Mouse (Mus musculus): ENCODE results near the gene Gm12830. TPM values are rescaled to one million over a fixed set of nuclear protein-coding genes. Genes with fewer than 3 reads are reported as not detected.

Gm12830 gene
- not detected in 2 replicates for polyA plus RNA-seq (2015; fragmentation: Nextera tagmentation; extraction: Ambion mirVana)

DNA sequence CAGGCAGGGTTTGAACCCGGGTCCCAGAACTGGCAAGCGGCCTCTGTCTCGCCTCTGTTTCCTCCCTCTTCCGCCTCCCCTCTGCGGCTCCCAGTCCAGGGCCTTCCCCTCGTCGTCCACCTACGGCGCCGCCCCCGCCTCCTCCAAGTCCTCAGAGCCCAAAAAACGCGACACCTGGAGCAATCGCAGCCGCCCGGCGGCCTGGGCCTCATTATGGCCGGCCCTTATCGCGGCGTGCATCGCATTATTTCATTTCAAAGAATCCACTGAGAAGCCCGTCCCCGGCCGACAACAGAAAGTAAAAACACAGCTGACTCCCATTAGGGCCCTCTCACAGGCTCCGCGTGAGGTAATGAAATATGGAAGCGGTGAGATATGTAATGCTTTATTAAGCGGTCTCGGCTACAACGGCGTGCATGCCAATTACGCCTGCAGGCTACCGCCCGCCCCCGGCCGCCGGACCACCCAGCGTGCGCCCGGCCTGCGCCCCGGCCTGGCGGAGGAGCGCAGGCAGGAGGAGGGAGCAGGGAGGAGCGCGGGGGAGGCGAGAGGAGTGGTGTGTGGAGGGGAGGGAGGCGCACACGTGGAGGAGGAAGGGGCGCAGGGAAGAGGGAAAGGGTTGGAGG, at the start of gene Gm12830:
TSS of gene Gm12830 (plus strand) at position 156 of the 626 bp plus-strand sequence.
- WGBS = under 1% methylated on average over 51 of the region's 51 CpGs
- peak within 1 kb of the TSS; percentile 59 for H3K9ac ChIP-seq

DNA sequence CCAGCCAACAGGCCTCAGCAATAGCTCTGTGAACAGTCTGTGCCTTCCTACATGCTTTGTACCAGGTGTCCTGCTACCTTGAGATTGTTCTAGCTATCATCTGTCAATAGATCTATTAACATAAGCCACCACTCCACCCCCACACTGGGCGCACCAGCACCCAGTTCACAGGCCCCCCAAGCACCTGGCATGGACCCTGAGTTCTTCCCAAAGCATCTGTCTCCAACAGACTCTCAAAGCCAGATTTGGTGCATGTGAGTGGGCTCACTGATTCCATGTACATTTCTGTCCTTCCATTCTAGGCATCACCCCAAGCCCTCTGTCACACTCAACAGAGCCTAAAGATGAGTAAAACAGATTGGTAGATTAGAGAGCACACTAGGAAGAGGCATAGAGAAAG, 48.2 kb upstream of the Gm12830 start:
- no peak overlapping the region for H3K27ac ChIP-seq
- no peak for ATAC-seq
- WGBS = 93% methylated on average over 1 of the region's 1 CpGs
- no peaks in the 10 kb centered on the region for H3K4me1 ChIP-seq
- no peaks in the 10 kb centered on the region for H3K27me3 ChIP-seq
- no peaks in the 10 kb centered on the region for H3K36me3 ChIP-seq (ENCODE audit: poor library complexity, severe bottlenecking)
- H3K9ac ChIP-seq = no peak overlapping the region
- no peak overlapping the region for H3K4me3 ChIP-seq
- no peak overlapping the region for H3K4me2 ChIP-seq
- no peaks in the 10 kb centered on the region for H3K9me3 ChIP-seq (replicated peaks)

More for the DNA sequence above, at the start of gene Gm12830:
- peak; percentile 70 for ATAC-seq
- Histone ChIP-seq H3K4me1 (peaks cover 28% of the 10 kb centered on the region), H3K27ac (peak within 1 kb of the TSS; percentile 32; the same call in 1 of the 2 replicates), H3K4me2 (peak within 1 kb of the TSS; percentile 65), H3K4me3 (peak within 1 kb of the TSS; percentile 44), H3K36me3 (ENCODE audit: poor library complexity, severe bottlenecking) (no peaks in the 10 kb centered on the region), H3K9me3 (replicated peaks) (no peaks in the 10 kb centered on the region), H3K27me3 (peaks cover 80% of the 10 kb centered on the region)

DNA sequence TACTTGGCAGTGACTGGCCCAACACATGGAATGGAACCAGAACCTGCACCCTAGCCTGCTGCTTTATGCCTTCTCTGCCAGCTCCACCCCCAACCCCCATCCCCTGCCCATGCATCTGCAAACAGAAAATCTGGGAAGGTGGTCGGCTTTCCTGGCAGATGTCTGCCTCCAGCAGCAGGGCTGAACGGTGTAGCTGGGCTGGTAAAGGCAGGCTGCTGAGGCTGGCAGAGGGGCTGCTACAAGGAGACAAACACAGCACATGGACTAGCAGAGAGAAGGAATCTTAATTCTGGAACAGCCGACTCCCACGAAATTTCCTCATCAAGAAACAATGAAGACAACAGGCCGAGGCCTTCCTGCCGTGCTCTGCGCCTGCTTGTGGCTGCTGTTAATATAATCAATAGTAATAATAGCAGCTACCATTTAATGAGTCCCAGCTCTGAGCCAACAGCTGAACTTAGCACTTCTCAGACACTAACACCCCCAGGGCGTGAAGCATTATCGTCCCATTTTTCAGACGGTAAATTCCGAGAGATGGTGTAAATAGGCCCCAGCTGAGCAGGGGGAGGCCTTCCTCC, 43.8 kb upstream of the Gm12830 start:
- Histone ChIP-seq H3K4me1 (no peaks in the 10 kb centered on the region), H3K9me3 (replicated peaks) (no peaks in the 10 kb centered on the region), H3K4me3 (no peak overlapping the region), H3K9ac (no peak overlapping the region), H3K4me2 (no peak overlapping the region), H3K27me3 (peaks cover 18% of the 10 kb centered on the region), H3K27ac (no peak overlapping the region), H3K36me3 (ENCODE audit: poor library complexity, severe bottlenecking) (no peaks in the 10 kb centered on the region)
- 58% methylated on average over 11 of the region's 11 CpGs for WGBS
- no peak; the same call in 1 of the 2 replicates for ATAC-seq

DNA sequence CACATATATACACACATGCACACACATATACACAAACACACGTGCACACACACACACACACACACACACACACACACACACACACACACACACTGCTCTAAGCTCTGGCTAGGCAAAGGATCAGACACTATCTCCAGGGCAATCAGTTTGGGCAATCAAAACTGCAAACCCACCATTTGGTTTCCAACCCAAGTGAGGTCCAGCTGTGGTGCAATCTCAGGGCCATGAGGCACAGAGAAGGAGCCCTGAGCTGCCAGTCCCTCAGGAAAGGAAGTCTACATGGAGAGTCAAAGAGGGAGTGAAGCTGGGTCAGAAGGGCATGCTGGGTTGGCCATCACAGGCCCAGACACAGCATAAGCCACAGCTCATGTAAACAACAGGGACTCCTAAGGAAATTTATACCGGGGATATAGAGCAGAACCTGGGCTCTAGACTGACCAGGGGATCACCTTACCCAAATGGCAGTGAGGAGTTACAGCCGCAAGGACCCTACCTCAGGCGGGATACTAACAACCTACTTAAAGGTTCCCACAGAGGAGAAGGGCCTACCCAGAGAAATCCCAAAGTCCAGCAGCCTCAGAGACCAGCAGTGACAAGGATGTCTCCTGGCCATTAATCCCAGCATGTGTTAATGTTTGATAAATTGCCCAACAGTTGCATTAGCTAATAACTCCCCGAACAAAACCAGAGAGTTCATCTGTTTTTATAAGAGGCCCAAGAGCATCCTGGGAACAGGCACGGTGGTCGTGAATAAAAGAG, 42.6 kb upstream of the Gm12830 start:
- no peaks in the 10 kb centered on the region for H3K4me1 ChIP-seq
- H3K4me2 ChIP-seq = no peak overlapping the region
- H3K27me3 ChIP-seq = peaks cover 28% of the 10 kb centered on the region
- no peak for ATAC-seq
- no peak overlapping the region for H3K9ac ChIP-seq
- H3K36me3 ChIP-seq (ENCODE audit: poor library complexity, severe bottlenecking) = no peaks in the 10 kb centered on the region
- H3K27ac ChIP-seq = no peak overlapping the region
- no peaks in the 10 kb centered on the region for H3K9me3 ChIP-seq (replicated peaks)
- WGBS = 62% methylated on average over 7 of the region's 7 CpGs
- no peak overlapping the region for H3K4me3 ChIP-seq

DNA sequence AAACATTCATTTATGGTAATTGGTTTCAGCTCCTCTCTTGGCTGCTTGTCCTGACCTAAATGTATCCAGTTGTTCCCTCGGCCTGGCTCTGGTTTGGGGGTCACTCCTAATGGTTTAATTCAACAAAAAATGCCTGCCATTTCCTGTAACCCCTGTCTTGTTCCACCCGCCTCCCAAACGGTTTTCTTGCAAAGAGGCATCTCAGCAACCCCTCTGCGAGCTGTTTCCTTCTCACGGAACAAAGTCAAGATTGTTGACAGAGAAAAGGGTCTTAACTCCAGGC, 42.1 kb upstream of the Gm12830 start:
- peaks cover 34% of the 10 kb centered on the region for H3K27me3 ChIP-seq
- ATAC-seq = no peak
- no peaks in the 10 kb centered on the region for H3K4me1 ChIP-seq
- H3K4me3 ChIP-seq = no peak overlapping the region
- H3K27ac ChIP-seq = no peak overlapping the region
- H3K9me3 ChIP-seq (replicated peaks) = no peaks in the 10 kb centered on the region
- WGBS = 22% methylated on average over 5 of the region's 5 CpGs
- H3K36me3 ChIP-seq (ENCODE audit: poor library complexity, severe bottlenecking) = no peaks in the 10 kb centered on the region
- no peak overlapping the region for H3K4me2 ChIP-seq
- no peak overlapping the region for H3K9ac ChIP-seq

DNA sequence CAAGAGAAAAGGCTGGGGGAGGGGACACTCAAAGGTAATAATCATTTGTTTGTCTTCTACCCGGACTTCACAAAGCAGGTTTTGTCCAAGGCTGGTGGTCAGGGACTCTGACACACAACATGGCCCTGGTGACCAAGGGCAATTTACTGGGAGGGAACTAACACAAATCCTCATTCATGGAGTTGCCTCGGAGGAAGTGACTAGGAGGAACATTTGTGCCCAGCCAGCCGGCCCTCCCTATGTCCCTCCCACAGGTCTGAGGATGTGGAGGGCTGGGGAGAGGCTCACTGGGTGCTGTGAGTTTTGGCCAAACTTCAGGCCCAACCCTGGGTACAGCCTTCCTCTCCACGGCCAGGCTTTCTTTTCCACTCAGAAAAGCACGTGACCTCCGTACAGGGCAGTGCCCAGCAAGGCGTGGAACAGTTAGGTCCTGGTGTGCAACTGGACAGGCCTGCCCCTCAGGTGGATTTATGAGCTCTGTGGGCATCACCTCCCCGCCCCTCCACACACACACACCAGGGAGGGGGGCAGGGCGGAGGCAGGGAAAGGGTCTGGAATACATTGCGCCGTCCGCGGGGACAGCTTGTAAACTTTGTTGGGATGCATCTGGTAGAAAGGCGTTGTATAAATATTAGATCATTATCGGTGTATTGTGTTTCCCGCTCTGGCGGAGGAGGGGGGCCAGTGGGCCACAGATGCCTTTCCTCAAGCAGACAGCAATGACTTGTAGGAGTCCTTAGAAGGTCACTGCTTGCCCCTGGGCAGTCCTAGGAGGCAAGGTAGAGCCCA, 41.6 kb upstream of the Gm12830 start:
- 73% methylated on average over 17 of the region's 17 CpGs for WGBS
- ATAC-seq = no peak
- peaks cover 39% of the 10 kb centered on the region for H3K27me3 ChIP-seq
- no peak overlapping the region for H3K4me3 ChIP-seq
- H3K4me1 ChIP-seq = no peaks in the 10 kb centered on the region
- no peaks in the 10 kb centered on the region for H3K9me3 ChIP-seq (replicated peaks)
- H3K27ac ChIP-seq = no peak overlapping the region
- no peaks in the 10 kb centered on the region for H3K36me3 ChIP-seq (ENCODE audit: poor library complexity, severe bottlenecking)
- H3K4me2 ChIP-seq = no peak overlapping the region
- no peak overlapping the region for H3K9ac ChIP-seq

DNA sequence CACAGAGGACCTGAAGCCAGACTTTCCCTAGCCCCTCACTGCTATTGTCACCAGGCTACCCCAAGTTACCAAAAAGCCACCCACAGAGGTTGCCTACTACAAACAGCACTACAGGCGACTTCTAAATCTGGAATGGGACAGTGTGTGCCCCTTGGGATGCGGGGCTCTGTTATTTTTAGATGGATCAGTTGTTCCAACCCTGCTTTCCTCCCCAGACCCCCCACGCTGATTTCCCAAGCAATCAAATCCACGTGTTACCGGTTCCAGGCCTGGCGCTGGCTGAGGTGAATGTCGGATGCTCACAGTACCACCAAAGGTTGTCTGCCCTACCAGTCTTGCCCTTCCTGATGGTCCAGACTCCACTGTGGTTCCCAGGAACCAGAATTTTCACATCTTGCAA, 38.7 kb upstream of the Gm12830 start:
- no peak overlapping the region for H3K27ac ChIP-seq
- no peaks in the 10 kb centered on the region for H3K9me3 ChIP-seq (replicated peaks)
- no peak overlapping the region for H3K4me2 ChIP-seq
- 83% methylated on average over 7 of the region's 7 CpGs for WGBS
- no peaks in the 10 kb centered on the region for H3K4me1 ChIP-seq
- ATAC-seq = no peak
- no peak overlapping the region for H3K4me3 ChIP-seq
- no peaks in the 10 kb centered on the region for H3K36me3 ChIP-seq (ENCODE audit: poor library complexity, severe bottlenecking)
- peaks cover 63% of the 10 kb centered on the region for H3K27me3 ChIP-seq
- no peak overlapping the region for H3K9ac ChIP-seq

DNA sequence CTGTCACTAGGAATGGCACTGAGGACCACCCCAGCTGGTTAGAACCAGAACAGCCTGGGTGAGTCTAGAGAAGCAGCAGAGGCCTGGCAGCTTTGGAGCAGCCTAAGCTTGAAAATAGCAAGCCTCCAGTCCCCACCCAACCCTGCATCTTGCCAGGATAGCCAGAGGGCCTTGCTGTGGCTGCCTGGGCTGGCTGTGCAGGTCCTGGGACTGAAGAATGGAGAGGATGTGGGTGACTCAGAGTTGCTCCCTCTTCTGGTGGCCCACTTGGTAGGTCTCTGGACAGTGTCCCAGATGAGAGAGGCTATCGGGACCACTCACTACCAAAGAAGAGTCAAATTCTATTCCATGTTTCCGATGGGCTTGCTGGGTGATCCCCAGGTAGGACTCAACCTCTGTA, 36.8 kb upstream of the Gm12830 start:
- WGBS = 95% methylated on average over 2 of the region's 2 CpGs
- no peak for ATAC-seq
- H3K27me3 ChIP-seq = peaks cover 78% of the 10 kb centered on the region

DNA sequence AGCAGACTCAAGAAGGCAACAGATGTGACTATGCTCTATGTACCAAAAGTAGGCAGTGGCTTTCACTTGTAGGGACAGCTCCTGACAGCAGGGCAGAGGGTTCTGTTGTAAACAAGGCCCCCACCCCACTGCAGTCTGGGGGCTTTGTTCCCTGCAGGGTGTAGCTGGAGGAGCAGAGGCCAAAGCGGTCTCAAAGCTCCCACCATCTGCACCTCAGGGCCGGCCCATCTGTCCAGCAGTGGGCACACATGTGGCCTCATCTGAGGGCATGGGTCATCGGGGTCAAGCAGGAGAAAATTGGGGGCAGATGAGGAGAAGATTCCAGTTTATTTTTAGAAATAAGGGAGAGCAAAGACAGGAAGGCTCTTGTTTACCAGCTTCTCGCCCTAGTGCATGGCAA, 32.7 kb upstream of the Gm12830 start:
- no peaks in the 10 kb centered on the region for H3K4me1 ChIP-seq
- no peaks in the 10 kb centered on the region for H3K9me3 ChIP-seq (replicated peaks)
- no peak overlapping the region for H3K4me3 ChIP-seq
- WGBS = 69% methylated on average over 4 of the region's 4 CpGs
- H3K27ac ChIP-seq = no peak overlapping the region
- H3K4me2 ChIP-seq = no peak overlapping the region
- peaks cover 92% of the 10 kb centered on the region for H3K27me3 ChIP-seq
- no peak overlapping the region for H3K9ac ChIP-seq
- no peak for ATAC-seq
- no peaks in the 10 kb centered on the region for H3K36me3 ChIP-seq (ENCODE audit: poor library complexity, severe bottlenecking)

More for the DNA sequence above, 36.8 kb upstream of the Gm12830 start:
- no peaks in the 10 kb centered on the region for H3K9me3 ChIP-seq (replicated peaks)
- no peaks in the 10 kb centered on the region for H3K36me3 ChIP-seq (ENCODE audit: poor library complexity, severe bottlenecking)
- no peak overlapping the region for H3K27ac ChIP-seq
- H3K4me2 ChIP-seq = no peak overlapping the region
- H3K4me3 ChIP-seq = no peak overlapping the region
- H3K9ac ChIP-seq = no peak overlapping the region
- no peaks in the 10 kb centered on the region for H3K4me1 ChIP-seq

DNA sequence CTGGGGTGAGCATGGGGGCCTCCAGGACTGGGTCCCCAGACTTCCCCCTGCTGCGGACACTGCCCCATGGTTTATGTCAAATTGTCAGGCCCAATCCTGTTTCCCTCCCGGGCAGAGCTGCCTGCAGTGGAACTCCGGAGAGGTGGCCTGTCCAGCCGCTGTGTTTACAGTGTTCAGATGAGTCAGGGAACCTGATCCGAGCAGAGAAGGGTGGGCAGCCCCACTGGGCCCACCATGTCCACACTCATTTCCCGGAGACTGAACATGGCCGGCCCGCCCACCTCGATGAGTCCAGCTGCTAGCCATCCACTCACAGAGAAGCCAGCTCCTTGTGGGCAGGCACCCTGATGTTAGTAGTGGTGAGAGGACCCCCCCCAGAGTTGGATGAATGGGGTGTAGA, 29.9 kb upstream of the Gm12830 start:
- no peak overlapping the region for H3K4me2 ChIP-seq
- peaks cover 92% of the 10 kb centered on the region for H3K27me3 ChIP-seq
- no peak overlapping the region for H3K9ac ChIP-seq
- H3K9me3 ChIP-seq (replicated peaks) = no peaks in the 10 kb centered on the region
- 82% methylated on average over 9 of the region's 9 CpGs for WGBS
- H3K4me1 ChIP-seq = no peaks in the 10 kb centered on the region
- no peak overlapping the region for H3K4me3 ChIP-seq
- ATAC-seq = no peak
- no peak overlapping the region for H3K27ac ChIP-seq
- H3K36me3 ChIP-seq (ENCODE audit: poor library complexity, severe bottlenecking) = no peaks in the 10 kb centered on the region

DNA sequence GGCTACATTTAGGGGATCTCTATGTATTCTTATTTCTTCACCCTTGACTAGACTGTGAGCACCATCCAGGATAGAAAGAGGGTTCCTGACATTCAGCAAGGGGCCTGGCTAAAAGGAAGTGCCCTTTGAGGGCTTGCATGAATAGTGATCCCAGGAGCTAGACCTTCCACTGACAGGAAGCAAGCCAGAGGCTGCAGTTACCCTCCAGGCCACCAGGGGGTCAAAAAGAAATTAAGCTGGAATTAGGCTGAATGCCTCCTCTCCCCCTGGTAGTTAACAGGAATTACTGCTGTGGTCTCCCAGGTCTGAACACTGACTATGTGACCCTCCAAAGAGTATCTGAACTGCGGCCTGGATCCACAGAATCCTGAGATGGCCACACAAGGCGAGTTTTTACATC, 27.7 kb upstream of the Gm12830 start:
- Histone ChIP-seq H3K4me1 (no peaks in the 10 kb centered on the region), H3K9ac (no peak overlapping the region), H3K36me3 (ENCODE audit: poor library complexity, severe bottlenecking) (no peaks in the 10 kb centered on the region), H3K9me3 (replicated peaks) (no peaks in the 10 kb centered on the region), H3K27me3 (peaks cover 94% of the 10 kb centered on the region), H3K4me3 (no peak overlapping the region), H3K27ac (no peak overlapping the region), H3K4me2 (no peak overlapping the region)
- ATAC-seq = no peak
- 83% methylated on average over 2 of the region's 2 CpGs for WGBS

Data from forebrain, embryonic 13.5 days (tissue).